Mouse (Mus musculus): ENCODE results near the gene Desi2. TPM values are rescaled to one million over a fixed set of nuclear protein-coding genes. Genes with fewer than 3 reads are reported as not detected.
A peak's percentile ranks its signal among the peaks of the same experiment; 100 is the strongest.
"Not testable (repeated sequence)": the region's sequence is repeated elsewhere in the genome, so short reads cannot be mapped to it uniquely, and the experiment has no call there.

The Desi2 gene
- total RNA-seq, 2 experiments from 2014 or later: 26.7 to 28.7 TPM

- no peak for DNase-seq (ENCODE audit: low spot score in 2 of 2)
Observed at GRCm38 (mm10) chr1:178256351-178256750, 69.1 kb downstream of the Desi2 start.

- no peak for DNase-seq (ENCODE audit: low spot score in 2 of 2)
Observed at GRCm38 (mm10) chr1:178258821-178259220, 71.6 kb downstream of the Desi2 start.

- not testable (repeated sequence) for DNase-seq (ENCODE audit: low spot score in 2 of 2)
Observed at GRCm38 (mm10) chr1:178265381-178265780, 78.2 kb downstream of the Desi2 start.

- no peak for DNase-seq (ENCODE audit: low spot score in 2 of 2)
Observed at GRCm38 (mm10) chr1:178270635-178271034, 83.4 kb downstream of the Desi2 start.

GRCm38 (mm10) chr1:178275174-178275730, 88.0 kb downstream of the Desi2 start:
- no peak for DNase-seq (ENCODE audit: low spot score in 2 of 2)

- no peak for DNase-seq (ENCODE audit: low spot score in 2 of 2)
Observed at GRCm38 (mm10) chr1:178275738-178276053, 88.5 kb downstream of the Desi2 start.

GRCm38 (mm10) chr1:178276054-178276911, 89.1 kb downstream of the Desi2 start:
- peak; percentile 27 to 40 for DNase-seq (ENCODE audit: low spot score in 2 of 2)

- not testable (repeated sequence) for DNase-seq (ENCODE audit: low spot score in 2 of 2)
Observed at GRCm38 (mm10) chr1:178283314-178283713, 96.1 kb downstream of the Desi2 start.

GRCm38 (mm10) chr1:178283946-178284720, 96.9 kb downstream of the Desi2 start:
- no peak for DNase-seq (ENCODE audit: low spot score in 2 of 2)

GRCm38 (mm10) chr1:178287601-178288176, 100.5 kb downstream of the Desi2 start:
- no peak for DNase-seq (ENCODE audit: low spot score in 2 of 2)

- DNase-seq (ENCODE audit: low spot score in 2 of 2): no peak
Observed at GRCm38 (mm10) chr1:178291716-178292115, 104.5 kb downstream of the Desi2 start.

- DNase-seq (ENCODE audit: low spot score in 2 of 2): no peak
Observed at GRCm38 (mm10) chr1:178294051-178294450, 106.8 kb downstream of the Desi2 start.

- not testable (repeated sequence) for DNase-seq (ENCODE audit: low spot score in 2 of 2)
Observed at GRCm38 (mm10) chr1:178301261-178301660, 114.0 kb downstream of the Desi2 start.

GRCm38 (mm10) chr1:178303425-178303824, 116.2 kb downstream of the Desi2 start:
- DNase-seq (ENCODE audit: low spot score in 2 of 2): peak; percentile 30 to 46

Other genes starting within 250 kb of the Desi2 start
- gene Catspere2, start 204.0 kb upstream of the Desi2 start, total RNA-seq (2021): 1 to 10 TPM; 1.3 to 1.4 TPM
- gene Cox20, start 131.7 kb downstream of the Desi2 start, total RNA-seq (2021): 10 to 100 TPM; 76.2 to 81.3 TPM
- gene Hnrnpu, start 150.4 kb downstream of the Desi2 start, total RNA-seq (2021): 100 to 1,000 TPM; 475 to 530 TPM
- gene Efcab2, start 218.7 kb downstream of the Desi2 start, total RNA-seq (2021): 1 to 10 TPM; 3.7 to 4.1 TPM